Mouse (Mus musculus): ENCODE measurements around the gene Grm4.

Grm4 gene

DNA sequence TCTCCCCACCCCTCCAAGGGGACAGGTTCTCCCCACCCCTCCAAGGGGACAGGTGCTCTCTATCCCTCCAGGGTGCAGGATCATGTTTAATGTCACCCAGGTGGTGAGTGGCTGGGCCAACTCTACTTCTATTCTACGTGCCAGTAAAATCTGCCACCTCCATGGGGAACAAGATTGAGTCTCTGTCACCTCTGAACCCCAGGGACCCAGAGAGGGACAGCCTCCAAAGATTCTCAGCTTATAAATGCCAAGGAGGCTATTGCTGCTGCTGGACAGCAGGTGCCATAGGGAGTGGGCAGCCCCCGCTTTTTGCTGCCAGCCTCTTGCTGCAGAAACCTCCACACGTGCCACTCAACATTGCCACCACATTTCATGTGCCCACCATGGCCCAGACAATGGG lies 37.6 kb downstream of the Grm4 start:
- no peak for DNase-seq

- DNase-seq, result no peak
These were observed 40.8 kb downstream of the Grm4 start for GRCm38 (mm10) chr17:27480143-27481103.

GRCm38 (mm10) chr17:27475650-27476049 lies 45.6 kb downstream of the Grm4 start:
- DNase-seq, result no peak

GRCm38 (mm10) chr17:27466620-27467019 lies 54.6 kb downstream of the Grm4 start:
- peak; percentile 88 for DNase-seq

- DNase-seq, result no peak
These were observed 55.3 kb downstream of the Grm4 start for GRCm38 (mm10) chr17:27465924-27466323.

GRCm38 (mm10) chr17:27464327-27464962 lies 56.8 kb downstream of the Grm4 start:
- peak; percentile 39 for DNase-seq

GRCm38 (mm10) chr17:27459979-27460378 lies 61.2 kb downstream of the Grm4 start:
- no peak for DNase-seq

GRCm38 (mm10) chr17:27459241-27459640 lies 62.0 kb downstream of the Grm4 start:
- DNase-seq, result no peak

- DNase-seq, result no peak
These were observed 63.2 kb downstream of the Grm4 start for GRCm38 (mm10) chr17:27457863-27458494.

DNA sequence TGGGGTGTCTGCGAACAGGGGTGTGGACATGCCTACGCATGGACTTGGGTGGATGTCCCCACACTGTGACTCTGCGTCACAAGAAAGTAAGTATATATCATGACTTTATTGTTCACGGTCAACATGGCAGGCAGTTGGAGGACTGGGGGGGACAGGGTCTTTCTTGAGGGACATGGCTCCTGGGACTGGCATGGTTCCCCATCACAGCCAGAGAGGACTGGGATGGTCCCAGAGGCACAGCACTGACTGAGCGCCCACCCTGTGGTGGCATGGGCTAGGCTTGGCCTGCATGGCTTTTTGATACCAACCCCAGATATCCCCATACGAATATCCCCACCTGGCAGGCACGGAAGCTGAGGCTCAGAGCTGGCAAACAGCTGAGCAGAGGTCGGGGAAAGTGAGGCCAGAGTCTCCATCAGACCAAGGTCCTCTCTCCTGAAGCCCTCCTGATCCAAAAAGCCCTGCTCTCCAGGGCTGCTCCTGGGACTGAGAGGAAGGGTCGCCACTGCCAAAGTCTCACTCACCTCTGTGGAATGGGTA lies 64.1 kb downstream of the Grm4 start:
- DNase-seq, result no peak

DNA sequence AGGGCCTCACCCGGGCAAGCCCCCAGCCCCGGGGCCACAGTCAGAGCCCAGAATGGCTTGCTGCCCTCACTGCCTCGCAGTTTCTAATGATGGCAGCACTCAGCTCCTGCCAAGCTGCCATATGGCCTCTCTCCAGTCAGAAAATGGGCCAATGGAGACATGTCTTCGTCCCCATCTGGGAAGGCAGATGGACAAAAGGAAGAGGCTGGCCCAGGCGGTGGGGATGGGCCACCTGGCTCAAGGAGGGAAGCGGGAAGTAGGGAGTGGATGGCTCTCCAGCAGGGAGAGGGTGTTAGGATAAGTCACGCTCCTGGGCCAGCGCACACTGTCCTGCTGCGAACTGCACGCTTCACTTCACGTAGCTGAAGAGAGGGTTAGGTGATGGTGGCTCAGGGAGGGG lies 64.8 kb downstream of the Grm4 start:
- no peak for DNase-seq

- no peak for DNase-seq
These were observed 66.0 kb downstream of the Grm4 start for GRCm38 (mm10) chr17:27455012-27455784.

DNA sequence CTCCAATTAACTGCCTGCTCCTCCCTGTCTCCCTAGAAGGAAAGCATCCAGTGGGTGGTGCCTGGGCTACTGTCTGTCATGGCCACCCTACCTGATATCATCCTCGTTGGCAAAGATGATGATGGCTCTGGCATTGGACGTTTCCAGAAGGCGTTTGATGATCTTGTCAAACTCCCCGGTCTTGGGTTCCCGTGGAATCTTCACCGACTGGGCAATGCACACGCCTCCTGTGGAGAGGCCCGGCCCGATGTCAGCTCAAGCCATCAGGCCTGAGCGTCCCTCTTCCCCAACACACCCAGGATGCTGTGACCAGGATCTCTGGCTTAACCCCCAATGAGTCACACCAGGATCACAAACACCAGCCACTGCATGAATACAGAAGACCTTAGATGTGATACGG lies 66.8 kb downstream of the Grm4 start:
- no peak for DNase-seq

DNA sequence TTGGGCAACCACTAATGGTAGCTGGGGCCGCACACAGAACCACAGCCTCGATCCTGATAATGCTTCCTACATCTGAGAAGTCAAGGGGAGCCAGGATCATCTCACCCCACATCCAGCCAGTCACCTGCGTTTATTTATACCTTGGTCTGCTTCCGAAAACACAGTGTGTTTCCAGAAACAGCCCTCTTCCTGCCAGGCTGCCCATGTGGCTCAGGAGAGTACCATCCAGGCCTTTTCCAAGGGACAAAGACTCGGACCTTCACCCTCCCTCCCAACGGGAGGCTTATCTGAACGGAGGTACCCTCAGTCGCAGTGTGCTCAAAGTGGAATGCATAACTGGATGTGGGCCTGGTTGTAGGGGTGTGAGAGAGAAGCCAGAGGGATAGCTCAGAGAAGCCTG lies 68.2 kb downstream of the Grm4 start:
- no peak for DNase-seq

- DNase-seq, result no peak
These were observed 69.4 kb downstream of the Grm4 start for GRCm38 (mm10) chr17:27451787-27452186.

- no peak for DNase-seq
These were observed 70.0 kb downstream of the Grm4 start for GRCm38 (mm10) chr17:27451216-27451615.

- DNase-seq, result no peak
These were observed 71.4 kb downstream of the Grm4 start for GRCm38 (mm10) chr17:27449757-27450330.

- DNase-seq, result no peak
These were observed 72.5 kb downstream of the Grm4 start for GRCm38 (mm10) chr17:27448749-27449148.

DNA sequence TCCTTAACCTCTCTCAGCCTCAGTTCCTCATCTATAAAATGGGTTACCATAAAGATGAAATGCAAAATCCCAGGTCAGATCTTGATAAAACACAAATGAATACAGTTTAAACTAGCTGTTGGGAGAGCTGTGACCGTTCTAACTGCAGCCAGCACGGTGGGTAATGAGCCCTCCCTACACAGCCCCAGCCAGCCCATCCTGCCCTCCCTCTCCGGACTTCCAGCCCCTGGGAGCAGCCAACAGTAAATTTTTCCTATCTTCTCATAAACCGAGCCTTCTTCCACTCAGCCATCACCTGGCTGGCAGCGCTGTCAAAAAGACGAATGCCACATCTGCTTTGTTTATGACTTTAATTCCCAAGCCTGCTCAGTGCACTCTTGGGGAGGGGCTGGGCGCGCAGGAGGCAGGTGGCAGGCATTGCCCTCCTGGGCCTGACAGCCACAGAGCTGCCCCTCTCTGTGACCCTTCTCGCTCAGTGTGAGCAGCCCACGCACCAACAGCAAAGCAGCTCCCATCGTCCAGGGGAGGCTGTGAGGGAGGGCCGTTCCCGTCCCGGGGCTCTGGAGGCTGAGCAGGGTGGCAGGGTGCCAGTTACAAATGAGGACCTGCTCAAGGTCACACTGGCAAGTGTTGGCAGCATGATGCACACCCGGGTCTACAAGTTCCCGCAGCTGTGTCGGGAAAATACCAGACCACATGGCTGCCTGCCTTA lies 75.7 kb downstream of the Grm4 start:
- peak; percentile 69 for DNase-seq

GRCm38 (mm10) chr17:27442538-27443113 lies 78.6 kb downstream of the Grm4 start:
- no peak for DNase-seq

- DNase-seq, result no peak
These were observed 79.4 kb downstream of the Grm4 start for GRCm38 (mm10) chr17:27441778-27442177.
